Mouse (Mus musculus): ENCODE measurements at regions not wholly inside any gene's neighbourhood (a gene's known extent, or its start where the extent isn't known, plus 50 kb on each side); places are given as distances from the start of the nearest gene placed in this dataset.

GRCm38 (mm10) chr6:100517662-100518061, 153.3 kb downstream of the Shq1 start:
- DNase-seq (ENCODE audit: low read depth, low spot score), result no peak

GRCm38 (mm10) chr6:100512676-100513075, 158.3 kb downstream of the Shq1 start:
- DNase-seq (ENCODE audit: low read depth, low spot score), result no peak

DNA sequence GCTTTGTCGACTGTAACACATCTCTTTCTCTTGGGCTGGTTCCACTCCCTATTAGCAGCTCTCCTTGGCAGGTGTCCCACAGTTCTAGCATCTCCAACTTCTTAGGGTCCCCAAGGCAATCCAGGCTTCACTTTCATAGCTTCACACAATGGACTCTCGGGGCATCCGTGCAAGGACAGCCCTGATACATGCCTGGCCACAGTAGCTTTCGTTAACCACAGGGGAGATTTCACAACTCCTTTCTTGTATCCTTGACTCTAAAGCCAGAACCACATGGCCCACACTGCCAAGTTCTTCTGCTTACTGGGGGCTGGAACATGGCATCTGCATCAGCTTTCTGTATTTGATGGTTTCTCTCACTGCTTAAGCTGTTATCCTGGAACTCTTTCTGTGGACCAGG, 160.3 kb downstream of the Shq1 start:
- DNase-seq (ENCODE audit: low read depth, low spot score), result no peak

DNA sequence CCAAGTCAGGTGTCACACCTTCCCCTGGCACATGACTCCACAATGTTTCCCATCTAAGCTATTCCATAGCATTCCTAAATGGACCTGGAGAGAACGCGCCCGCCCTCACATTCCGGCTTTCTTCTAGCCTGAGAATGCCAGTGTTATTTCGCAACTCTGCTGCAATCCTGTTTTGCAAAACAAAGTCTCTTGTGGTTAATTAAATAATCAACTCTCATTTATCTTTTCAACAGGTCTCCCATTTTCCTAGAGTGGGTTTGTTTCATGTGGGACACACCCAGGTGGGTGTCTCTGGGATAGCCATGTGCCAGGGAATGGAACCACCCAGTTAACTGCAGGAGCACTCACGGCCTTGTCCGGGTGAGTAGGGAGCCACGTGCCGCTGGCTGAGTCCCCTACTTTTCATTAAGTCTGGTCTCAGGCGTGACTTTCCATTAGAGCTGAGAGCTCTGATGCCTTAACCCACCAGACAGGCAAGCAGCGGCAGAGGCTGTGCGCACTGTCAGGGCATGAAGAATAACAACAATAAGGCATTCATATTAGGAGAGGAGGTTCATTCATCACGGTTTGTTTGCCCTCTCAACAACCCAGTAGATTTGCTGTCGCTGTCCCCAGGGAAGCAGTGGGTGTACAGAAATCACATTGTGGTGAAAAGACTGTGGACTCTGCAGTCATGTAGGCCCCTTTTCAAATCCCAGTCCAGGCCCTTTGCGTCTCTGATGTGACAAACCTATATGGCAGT, 165.3 kb downstream of the Shq1 start:
- no peak for DNase-seq (ENCODE audit: low read depth, low spot score)

GRCm38 (mm10) chr6:100502961-100503782, 167.8 kb downstream of the Shq1 start:
- no peak for DNase-seq (ENCODE audit: low read depth, low spot score)

DNA sequence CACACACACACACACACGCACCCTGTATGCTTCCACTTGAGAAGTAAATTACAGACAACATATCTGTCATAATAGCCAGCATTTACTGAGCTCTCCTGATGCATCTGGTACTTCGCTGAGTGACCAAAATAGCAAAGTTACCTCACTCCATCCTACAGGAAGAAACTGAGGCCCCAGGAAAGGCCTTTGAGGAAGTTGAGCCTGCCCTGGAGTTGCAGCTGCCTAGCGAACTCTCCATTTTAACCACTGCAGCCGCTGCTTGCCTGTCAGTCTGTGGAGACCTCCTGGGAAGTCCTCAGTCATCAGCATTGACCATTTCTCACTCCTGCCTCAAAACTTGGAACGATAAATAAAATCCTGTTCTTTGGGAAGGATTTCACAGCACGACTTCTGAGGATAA, 168.8 kb downstream of the Shq1 start:
- DNase-seq (ENCODE audit: low read depth, low spot score), result no peak

- DNase-seq (ENCODE audit: low read depth, low spot score), result no peak
These were observed 170.2 kb downstream of the Shq1 start for GRCm38 (mm10) chr6:100500741-100501140.

DNA sequence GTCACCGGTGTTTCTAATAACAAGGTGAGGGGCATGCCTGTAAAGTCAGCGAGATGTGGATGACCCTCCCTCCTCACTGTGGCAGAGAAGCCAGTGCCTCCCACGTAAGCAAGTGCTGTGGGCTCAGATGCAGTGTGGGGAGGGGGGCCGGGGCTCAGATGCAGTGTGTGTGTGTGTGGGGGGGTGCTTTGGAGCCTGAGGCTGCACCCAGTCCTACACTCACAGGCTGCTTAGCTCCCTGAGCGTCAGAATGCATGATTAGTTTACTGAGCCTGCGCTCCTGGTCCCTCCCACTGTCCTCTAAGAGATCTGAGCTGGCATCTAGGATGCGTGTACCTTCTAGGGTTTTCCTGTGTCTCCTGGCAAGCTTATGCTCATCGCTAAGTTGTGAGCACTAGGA, 170.9 kb downstream of the Shq1 start:
- no peak for DNase-seq (ENCODE audit: low read depth, low spot score)

- no peak for DNase-seq (ENCODE audit: low read depth, low spot score)
These were observed 172.1 kb downstream of the Shq1 start for GRCm38 (mm10) chr6:100498861-100499271.

DNA sequence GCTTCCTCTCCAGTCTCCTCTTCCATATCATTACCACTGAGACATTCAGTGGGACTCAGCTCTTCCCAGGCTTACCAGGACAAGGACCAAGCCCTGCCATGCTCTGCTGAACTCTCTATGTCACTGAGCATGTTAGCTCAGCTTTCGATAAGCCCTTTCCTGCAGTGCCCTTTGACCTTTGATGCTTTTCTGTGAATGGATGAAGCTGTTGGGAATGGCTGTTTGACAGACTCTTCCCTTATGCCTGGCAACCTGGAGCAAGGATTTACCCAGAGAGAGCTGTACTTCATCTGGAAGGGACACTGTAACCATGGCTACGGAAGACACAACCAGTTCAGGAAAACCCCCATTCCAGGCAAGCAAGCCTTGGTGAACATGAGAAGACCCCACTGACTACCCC, 172.8 kb downstream of the Shq1 start:
- no peak for DNase-seq (ENCODE audit: low read depth, low spot score)

DNA sequence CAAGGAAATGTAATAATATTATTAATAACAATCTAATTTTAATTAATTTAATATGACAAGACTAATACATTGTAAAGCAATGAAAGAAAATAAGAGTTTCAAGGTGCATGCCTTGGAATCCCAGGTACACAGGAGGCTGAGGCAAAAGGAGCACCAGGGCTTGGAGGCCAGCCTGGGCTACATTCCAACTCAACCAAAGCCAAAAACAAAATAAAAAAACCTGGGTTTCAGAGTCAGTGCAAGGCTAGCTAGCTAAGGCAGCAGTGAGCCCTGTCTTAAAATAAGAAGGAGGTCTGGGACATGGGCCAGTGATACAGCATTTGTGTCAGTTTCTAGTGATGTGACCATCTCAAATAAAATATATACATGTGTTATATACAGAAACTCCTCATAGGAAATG, 174.8 kb downstream of the Shq1 start:
- DNase-seq (ENCODE audit: low read depth, low spot score), result no peak

GRCm38 (mm10) chr6:100495131-100495530, 175.8 kb downstream of the Shq1 start:
- DNase-seq (ENCODE audit: low read depth, low spot score), result peak; percentile 41

DNA sequence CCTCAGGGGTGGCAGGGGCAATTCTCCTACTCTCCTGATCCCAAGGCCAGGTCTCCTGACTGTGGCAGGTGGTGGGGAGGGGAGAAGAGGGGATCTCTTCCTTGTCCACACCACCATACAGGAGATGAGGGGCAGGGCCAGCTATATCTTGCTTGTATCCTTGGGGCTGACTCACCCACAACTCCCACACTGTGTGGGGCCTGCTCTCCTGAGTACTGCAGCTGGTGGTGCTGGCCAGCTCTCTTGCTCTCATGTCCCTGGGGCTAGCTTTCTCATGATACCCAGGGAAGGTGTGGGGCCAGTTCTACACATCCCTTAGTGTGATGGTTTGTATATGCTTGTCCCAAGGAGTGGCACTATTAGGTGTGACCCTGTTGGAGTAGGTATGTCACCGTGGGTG, 177.4 kb downstream of the Shq1 start:
- DNase-seq (ENCODE audit: low read depth, low spot score), result no peak

- DNase-seq (ENCODE audit: low read depth, low spot score), result no peak
These were observed 179.1 kb downstream of the Shq1 start for GRCm38 (mm10) chr6:100491811-100492210.

DNA sequence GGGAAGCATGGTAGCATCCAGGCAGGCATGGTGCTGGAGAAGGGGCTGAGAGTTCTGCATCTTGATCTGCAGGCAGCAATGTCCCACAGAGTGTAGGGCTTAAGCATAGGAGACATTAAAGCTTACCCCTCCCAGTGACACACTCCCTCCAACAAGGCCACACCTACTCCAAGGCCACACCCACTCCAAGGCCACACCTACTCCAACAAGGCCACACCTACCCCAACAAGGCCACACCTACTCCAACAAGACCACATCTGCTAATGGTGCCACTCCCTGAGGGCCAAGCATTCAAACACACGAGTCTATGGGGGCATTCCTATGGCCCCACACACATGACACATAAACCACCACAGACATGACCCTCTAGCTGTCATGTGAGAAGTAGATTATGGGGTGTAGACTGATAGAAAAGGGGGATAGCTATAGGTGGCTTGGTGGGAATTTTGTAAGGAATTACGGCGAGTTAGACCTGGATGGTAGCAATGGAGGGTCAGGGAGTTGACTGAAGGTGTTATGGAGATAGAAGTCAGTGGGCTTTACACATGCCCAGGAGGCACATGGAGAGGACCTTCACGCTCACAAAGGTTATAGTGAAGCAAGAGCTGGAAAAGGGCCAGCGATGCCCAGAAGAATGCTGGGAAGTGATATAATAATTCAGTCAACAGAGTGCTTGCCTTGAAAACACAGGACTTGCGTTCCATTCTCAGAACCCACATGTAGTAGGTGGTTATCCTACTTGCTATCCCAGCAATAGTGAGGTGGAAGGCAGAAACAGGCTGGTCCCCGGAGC, 179.8 kb downstream of the Shq1 start:
- DNase-seq (ENCODE audit: low read depth, low spot score), result no peak

DNA sequence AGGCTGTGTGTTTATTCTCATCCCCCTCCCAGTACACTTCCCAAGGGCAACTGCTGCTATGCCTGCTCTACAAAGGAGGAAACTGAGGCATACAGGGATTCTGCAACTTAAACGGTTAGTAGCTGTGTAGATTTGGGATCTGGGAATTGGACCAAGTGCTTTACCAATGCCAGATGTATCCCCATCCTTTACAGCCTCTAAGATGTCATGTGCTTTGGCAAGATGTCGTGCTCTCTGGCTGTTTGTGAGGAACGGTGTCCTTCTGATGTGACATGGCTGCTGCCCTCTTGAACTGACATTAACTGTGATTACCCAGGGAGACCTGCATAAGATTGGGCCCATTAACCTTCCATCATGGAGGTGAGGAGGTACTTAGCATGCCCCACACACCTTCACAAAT, 187.1 kb downstream of the Shq1 start:
- no peak for DNase-seq (ENCODE audit: low read depth, low spot score)

- DNase-seq (ENCODE audit: low read depth, low spot score), result peak; percentile 40
These were observed 187.7 kb downstream of the Shq1 start for GRCm38 (mm10) chr6:100483084-100483810.

- DNase-seq (ENCODE audit: low read depth, low spot score), result no peak
These were observed 188.4 kb downstream of the Shq1 start for GRCm38 (mm10) chr6:100482572-100482971.

DNA sequence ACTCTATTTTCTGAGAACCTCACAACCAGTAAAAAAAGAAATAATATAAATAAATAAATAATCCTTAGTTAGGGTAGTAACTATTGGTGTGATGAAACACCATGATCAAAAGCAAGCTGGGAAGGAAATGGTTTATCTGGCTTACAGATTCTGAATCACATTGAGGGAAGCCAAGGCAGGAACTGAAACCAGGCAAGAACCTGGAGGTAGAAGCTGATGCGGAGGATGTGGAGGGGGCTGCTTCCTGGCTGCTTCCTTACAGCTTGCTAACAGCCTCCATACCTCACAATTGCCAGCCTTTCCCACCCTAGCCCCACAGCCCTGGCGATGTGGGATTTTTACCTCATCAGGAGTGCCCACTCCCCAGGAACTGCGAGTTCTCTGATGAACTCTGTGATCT, 190.4 kb downstream of the Shq1 start:
- DNase-seq (ENCODE audit: low read depth, low spot score), result no peak

DNA sequence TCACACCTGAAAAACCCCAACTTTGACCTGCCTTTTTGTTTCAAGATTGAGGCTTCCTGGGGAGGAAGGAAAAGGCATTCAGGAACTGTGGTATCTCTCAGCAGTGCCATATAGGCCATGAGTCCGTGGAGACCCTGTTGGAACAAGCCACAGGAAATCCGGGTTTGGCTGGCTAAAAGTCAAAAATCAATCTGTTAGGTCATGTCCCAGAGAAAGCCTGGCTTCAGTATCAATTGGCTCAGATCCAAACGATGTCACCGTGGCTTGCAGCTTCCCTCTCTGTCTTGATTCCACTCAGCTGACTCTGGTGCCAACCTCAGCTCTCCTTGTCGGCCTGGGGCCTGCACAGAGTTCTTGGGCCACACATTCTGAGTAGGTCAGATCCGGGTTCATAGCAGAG, 191.1 kb downstream of the Shq1 start:
- no peak for DNase-seq (ENCODE audit: low read depth, low spot score)

- DNase-seq (ENCODE audit: low read depth, low spot score), result no peak
These were observed 191.5 kb downstream of the Shq1 start for GRCm38 (mm10) chr6:100479455-100479854.

All from telencephalon, adult 2 months (tissue).